Mouse (Mus musculus): ENCODE measurements around the gene Slc38a4. TPM values are rescaled to one million over a fixed set of nuclear protein-coding genes. Genes with fewer than 3 reads are reported as not detected.
A peak's percentile ranks its signal among the peaks of the same experiment; 100 is the strongest.

Gene Slc38a4
- total and polyA plus RNA-seq, 3 experiments, result 0.13 to 0.51 (median 0.17) TPM

- Histone ChIP-seq H3K9me3 (replicated peaks; ENCODE audit: low read length) (no peaks in the 10 kb centered on the region), H3K27ac (ENCODE audit: insufficient read depth, low read depth) (no peak overlapping the region), H3K36me3 (replicated peaks in 1 of 2; ENCODE audit: control insufficient read depth in 1 of 2, insufficient read depth in 1 of 2, low read length in 1 of 2) (peaks cover 0 to 8% of the 10 kb centered on the region in 2 experiments), H3K4me1 (ENCODE audit: control insufficient read depth in 1 of 2, insufficient read depth in 2 of 2) (peaks cover 3% of the 10 kb centered on the region in 2 experiments; a peak in 3 of 4 replicates), H3K79me2 (replicated peaks; ENCODE audit: control insufficient read depth, extremely low read depth, insufficient read depth, poor library complexity, severe bottlenecking) (peaks cover 14% of the 10 kb centered on the region), H3K4me3 (replicated peaks in 1 of 3; ENCODE audit: low read depth in 2 of 3, low read length in 2 of 3, poor library complexity in 1 of 3) (peak overlapping the region; percentile 62 to 81 (median 79)), H3K4me2 (ENCODE audit: insufficient read depth, low read depth, poor library complexity, severe bottlenecking) (peak overlapping the region; percentile 78), H3K27me3 (replicated peaks) (no peaks in the 10 kb centered on the region), H3K9ac (ENCODE audit: insufficient read depth, low read depth) (peak overlapping the region; percentile 66)
- peak; percentile 87 for DNase-seq (ENCODE audit: extremely low read depth)
- in situ Hi-C loops (cut with MboI; ENCODE audit: low pct_ligation_motif_present, low pct_unique_long_range_greater_than_20kb, low sequenced_read_pairs), result no loop called here
- no peak for TF ChIP-seq POLR2AphosphoS2 (IDR thresholded peaks at IDR 0.05; ENCODE audit: low read depth, low read length)
- TF ChIP-seq BHLHE40 (IDR thresholded peaks at IDR 0.05; ENCODE audit: low read depth, low read length), result no peak
- no peak for TF ChIP-seq PAX5 (IDR thresholded peaks at IDR 0.05; ENCODE audit: low read length)
- no peak for TF ChIP-seq ZKSCAN1 (IDR thresholded peaks at IDR 0.05; ENCODE audit: borderline replicate concordance, low read depth, low read length)
- TF ChIP-seq JUN (IDR thresholded peaks at IDR 0.05; ENCODE audit: insufficient read depth, low read depth, low read length), result no peak
- no peak for TF ChIP-seq MAZ (IDR thresholded peaks at IDR 0.05; ENCODE audit: low read depth, low read length)
- no peak for TF ChIP-seq EP300 (IDR thresholded peaks at IDR 0.05; ENCODE audit: low read length)
- TF ChIP-seq JUND (conservative IDR thresholded peaks at IDR 0.05; ENCODE audit: low read depth, low read length), result no peak
- no peak for TF ChIP-seq USF1 (IDR thresholded peaks at IDR 0.05; ENCODE audit: low read depth, low read length)
- TF ChIP-seq TBP (conservative IDR thresholded peaks at IDR 0.05; ENCODE audit: low read depth, low read length), result peak; percentile 86
- TF ChIP-seq ZNF384 (IDR thresholded peaks at IDR 0.05; ENCODE audit: low read depth, low read length), result no peak
- 0 out of 2 replicates have a peak, but pooled peaks have one; percentile 26 for TF ChIP-seq NRF1 (IDR thresholded peaks at IDR 0.05; ENCODE audit: low read depth, low read length)
- peak; percentile 91 for TF ChIP-seq SIN3A (IDR thresholded peaks at IDR 0.05; ENCODE audit: low read length)
- TF ChIP-seq ETS1 (conservative IDR thresholded peaks at IDR 0.05; ENCODE audit: low read depth, low read length), result no peak
- TF ChIP-seq E2F4 (IDR thresholded peaks at IDR 0.05; ENCODE audit: insufficient replicate concordance, low read depth, low read length), result peak; percentile 91; the same call in 1 of the 2 replicates
- no peak for TF ChIP-seq SMC3 (IDR thresholded peaks at IDR 0.05; ENCODE audit: low read depth, low read length)
- TF ChIP-seq POLR2A (IDR thresholded peaks at IDR 0.05; ENCODE audit: low read depth, low read length), result peak; percentile 83
- TF ChIP-seq ZMIZ1 (IDR thresholded peaks at IDR 0.05; ENCODE audit: low read depth, low read length), result peak; percentile 69; the same call in 1 of the 2 replicates
- peak; percentile 95 for TF ChIP-seq MAX (IDR thresholded peaks at IDR 0.05; ENCODE audit: low read length)
- no peak for TF ChIP-seq MAFK (IDR thresholded peaks at IDR 0.05; ENCODE audit: insufficient replicate concordance, low read length)
- no peak for TF ChIP-seq CHD1 (IDR thresholded peaks at IDR 0.05; ENCODE audit: low read depth, low read length)
- peak; percentile 66 for TF ChIP-seq HCFC1 (IDR thresholded peaks at IDR 0.05; ENCODE audit: low read depth, low read length)
- no peak for TF ChIP-seq CTCF (conservative IDR thresholded peaks at IDR 0.05 in 1 of 2, IDR thresholded peaks at IDR 0.05 in 1 of 2; ENCODE audit: low read depth in 2 of 2, low read length in 2 of 2)
- no peak for TF ChIP-seq MEF2A (IDR thresholded peaks at IDR 0.05; ENCODE audit: borderline replicate concordance, low read depth, low read length)
- TF ChIP-seq IRF4 (IDR thresholded peaks at IDR 0.05; ENCODE audit: low read depth, low read length), result no peak
- 0 out of 2 replicates have a peak, but pooled peaks have one; percentile 39 for TF ChIP-seq TCF12 (IDR thresholded peaks at IDR 0.05; ENCODE audit: low read depth, low read length)
- peak; percentile 72; the same call in 1 of the 2 replicates for TF ChIP-seq NELFE (IDR thresholded peaks at IDR 0.05; ENCODE audit: low read depth, low read length)
- peak; percentile 76 for TF ChIP-seq ELF1 (IDR thresholded peaks at IDR 0.05; ENCODE audit: low read depth, low read length)
- peak; percentile 93 for TF ChIP-seq MYC (IDR thresholded peaks at IDR 0.05; ENCODE audit: low read depth, low read length)
- no peak for TF ChIP-seq RCOR1 (conservative IDR thresholded peaks at IDR 0.05; ENCODE audit: low read depth, low read length)
- no peak for TF ChIP-seq USF2 (conservative IDR thresholded peaks at IDR 0.05; ENCODE audit: low read depth, low read length)
- no peak for TF ChIP-seq ZC3H11A (IDR thresholded peaks at IDR 0.05; ENCODE audit: low read depth, low read length)
- no peak for TF ChIP-seq GABPA (IDR thresholded peaks at IDR 0.05; ENCODE audit: insufficient replicate concordance, low read depth, low read length)
- TF ChIP-seq KAT2A (IDR thresholded peaks at IDR 0.05; ENCODE audit: insufficient replicate concordance, low read length), result peak; percentile 57; the same call in 1 of the 2 replicates
- TF ChIP-seq CHD2 (IDR thresholded peaks at IDR 0.05; ENCODE audit: low read length), result peak; percentile 80
- TF ChIP-seq RAD21 (IDR thresholded peaks at IDR 0.05; ENCODE audit: low read depth, low read length), result no peak
- peak; percentile 95 for TF ChIP-seq MXI1 (IDR thresholded peaks at IDR 0.05; ENCODE audit: low read depth, low read length)
- TF ChIP-seq UBTF (IDR thresholded peaks at IDR 0.05; ENCODE audit: low read depth, low read length), result no peak
- dilution Hi-C loops (cut with MboI; ENCODE audit: extremely low pct_ligation_motif_present, extremely low pct_unique_long_range_greater_than_20kb, low sequenced_read_pairs), result no loop called here
These were observed 30.1 kb upstream of the Slc38a4 start for GRCm38 (mm10) chr15:97085833-97086232.
